Mouse (Mus musculus): Measurements from ENCODE around the gene Rbfox1. TPM values are rescaled to one million over a fixed set of nuclear protein-coding genes. Genes with fewer than 3 reads are reported as not detected.

Rbfox1 gene
- polyA plus RNA-seq, 1 experiment: 0.21 TPM

DNA sequence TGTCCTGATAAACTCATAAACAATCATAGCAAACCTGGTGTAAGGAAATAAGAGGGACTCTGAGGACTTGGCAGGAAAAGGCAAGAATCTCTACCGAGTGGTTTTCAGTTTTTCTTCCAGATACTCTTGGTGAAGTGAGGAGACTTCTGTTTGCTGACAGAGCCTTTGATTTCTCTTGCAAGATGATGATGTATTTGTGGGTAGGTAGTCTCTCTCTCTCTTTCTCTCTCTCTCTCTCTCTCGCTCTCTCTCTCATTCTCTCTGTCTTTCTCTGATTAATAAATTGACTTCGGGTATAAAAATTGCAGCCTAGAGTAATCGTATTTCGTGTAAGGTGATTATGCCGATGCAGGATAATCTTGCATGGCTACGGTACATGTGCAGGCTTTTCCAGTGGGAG is 955.3 kb downstream of the Rbfox1 start:
- Histone ChIP-seq H3K4me3 (replicated peaks) (no peak overlapping the region), H3K4me1 (no peaks in the 10 kb centered on the region), H3K27me3 (replicated peaks) (no peaks in the 10 kb centered on the region), H3K36me3 (replicated peaks; ENCODE audit: low read length) (no peaks in the 10 kb centered on the region), H3K9me3 (no peaks in the 10 kb centered on the region)
- no peak for TF ChIP-seq GATA1 (IDR thresholded peaks at IDR 0.05; ENCODE audit: borderline replicate concordance, low read length)
- TF ChIP-seq FLI1 (IDR thresholded peaks at IDR 0.05; ENCODE audit: low read length): no peak

- no peaks in the 10 kb centered on the region for H3K9me3 ChIP-seq
- no peak overlapping the region for H3K4me3 ChIP-seq (replicated peaks)
- H3K4me1 ChIP-seq: no peaks in the 10 kb centered on the region
- no peak for TF ChIP-seq GATA1 (IDR thresholded peaks at IDR 0.05; ENCODE audit: borderline replicate concordance, low read length)
- no peak for TF ChIP-seq FLI1 (IDR thresholded peaks at IDR 0.05; ENCODE audit: low read length)
- no peaks in the 10 kb centered on the region for H3K36me3 ChIP-seq (replicated peaks; ENCODE audit: low read length)
- no peaks in the 10 kb centered on the region for H3K27me3 ChIP-seq (replicated peaks)
Observed at GRCm38 (mm10) chr16:6842066-6842785, 957.1 kb downstream of the Rbfox1 start.

- Histone ChIP-seq H3K9me3 (no peaks in the 10 kb centered on the region), H3K36me3 (replicated peaks; ENCODE audit: low read length) (no peaks in the 10 kb centered on the region), H3K4me3 (replicated peaks) (no peak overlapping the region), H3K4me1 (no peaks in the 10 kb centered on the region), H3K27me3 (replicated peaks) (no peaks in the 10 kb centered on the region)
- TF ChIP-seq GATA1 (IDR thresholded peaks at IDR 0.05; ENCODE audit: borderline replicate concordance, low read length) (no peak), FLI1 (IDR thresholded peaks at IDR 0.05; ENCODE audit: low read length) (no peak)
Observed at GRCm38 (mm10) chr16:6844659-6845058, 959.5 kb downstream of the Rbfox1 start.

GRCm38 (mm10) chr16:6851393-6851792 is 966.2 kb downstream of the Rbfox1 start:
- no peaks in the 10 kb centered on the region for H3K9me3 ChIP-seq
- no peak for TF ChIP-seq GATA1 (IDR thresholded peaks at IDR 0.05; ENCODE audit: borderline replicate concordance, low read length)
- no peaks in the 10 kb centered on the region for H3K36me3 ChIP-seq (replicated peaks; ENCODE audit: low read length)
- H3K4me3 ChIP-seq (replicated peaks): no peak overlapping the region
- H3K27me3 ChIP-seq (replicated peaks): no peaks in the 10 kb centered on the region
- H3K4me1 ChIP-seq: no peaks in the 10 kb centered on the region

DNA sequence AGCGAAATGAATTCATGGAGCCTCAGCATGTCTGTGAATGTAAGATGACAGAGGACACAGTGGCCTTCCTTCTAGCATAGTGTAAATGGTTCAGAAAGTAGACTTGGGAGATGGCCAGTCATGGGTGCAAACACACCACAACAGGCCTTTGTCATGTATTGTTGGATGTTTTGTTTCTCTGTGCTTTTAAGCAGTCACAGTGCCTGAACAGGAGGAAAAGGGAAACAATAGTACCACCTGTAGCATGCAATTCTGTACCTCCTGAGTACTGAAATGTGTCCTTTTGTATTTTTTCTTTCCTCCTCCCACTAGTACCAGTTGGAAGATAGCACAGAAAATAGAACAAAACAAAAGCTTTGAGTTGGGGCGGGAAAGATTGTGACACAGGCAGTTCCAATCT is 968.6 kb downstream of the Rbfox1 start:
- no peak for TF ChIP-seq FLI1 (IDR thresholded peaks at IDR 0.05; ENCODE audit: low read length)
- no peak for TF ChIP-seq GATA1 (IDR thresholded peaks at IDR 0.05; ENCODE audit: borderline replicate concordance, low read length)
- Histone ChIP-seq H3K36me3 (replicated peaks; ENCODE audit: low read length) (no peaks in the 10 kb centered on the region), H3K27me3 (replicated peaks) (no peaks in the 10 kb centered on the region), H3K4me1 (no peaks in the 10 kb centered on the region), H3K4me3 (replicated peaks) (no peak overlapping the region), H3K9me3 (no peaks in the 10 kb centered on the region)

DNA sequence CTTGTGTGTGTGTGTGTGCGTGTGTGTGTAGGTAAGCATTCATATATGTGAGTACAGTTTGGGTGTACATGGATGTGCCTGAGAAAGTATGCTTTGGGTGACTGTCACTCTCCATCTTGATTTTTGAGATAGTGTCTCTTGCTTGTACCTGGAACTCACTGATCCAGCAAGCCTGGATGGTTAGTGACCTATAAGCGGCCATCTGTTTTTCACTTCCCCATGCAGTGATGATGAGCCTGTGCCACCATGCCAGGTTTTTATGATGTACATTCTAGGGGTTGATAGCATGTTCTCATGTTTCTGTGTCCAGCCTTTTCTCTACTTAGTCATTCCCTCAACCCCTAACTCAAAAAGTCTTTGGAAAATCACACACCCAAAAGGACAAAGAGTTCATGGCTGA is 976.5 kb downstream of the Rbfox1 start:
- TF ChIP-seq FLI1 (IDR thresholded peaks at IDR 0.05; ENCODE audit: low read length): no peak
- no peak for TF ChIP-seq GATA1 (IDR thresholded peaks at IDR 0.05; ENCODE audit: borderline replicate concordance, low read length)
- no peaks in the 10 kb centered on the region for H3K4me1 ChIP-seq
- no peaks in the 10 kb centered on the region for H3K27me3 ChIP-seq (replicated peaks)
- no peaks in the 10 kb centered on the region for H3K9me3 ChIP-seq
- no peak overlapping the region for H3K4me3 ChIP-seq (replicated peaks)
- H3K36me3 ChIP-seq (replicated peaks; ENCODE audit: low read length): no peaks in the 10 kb centered on the region

DNA sequence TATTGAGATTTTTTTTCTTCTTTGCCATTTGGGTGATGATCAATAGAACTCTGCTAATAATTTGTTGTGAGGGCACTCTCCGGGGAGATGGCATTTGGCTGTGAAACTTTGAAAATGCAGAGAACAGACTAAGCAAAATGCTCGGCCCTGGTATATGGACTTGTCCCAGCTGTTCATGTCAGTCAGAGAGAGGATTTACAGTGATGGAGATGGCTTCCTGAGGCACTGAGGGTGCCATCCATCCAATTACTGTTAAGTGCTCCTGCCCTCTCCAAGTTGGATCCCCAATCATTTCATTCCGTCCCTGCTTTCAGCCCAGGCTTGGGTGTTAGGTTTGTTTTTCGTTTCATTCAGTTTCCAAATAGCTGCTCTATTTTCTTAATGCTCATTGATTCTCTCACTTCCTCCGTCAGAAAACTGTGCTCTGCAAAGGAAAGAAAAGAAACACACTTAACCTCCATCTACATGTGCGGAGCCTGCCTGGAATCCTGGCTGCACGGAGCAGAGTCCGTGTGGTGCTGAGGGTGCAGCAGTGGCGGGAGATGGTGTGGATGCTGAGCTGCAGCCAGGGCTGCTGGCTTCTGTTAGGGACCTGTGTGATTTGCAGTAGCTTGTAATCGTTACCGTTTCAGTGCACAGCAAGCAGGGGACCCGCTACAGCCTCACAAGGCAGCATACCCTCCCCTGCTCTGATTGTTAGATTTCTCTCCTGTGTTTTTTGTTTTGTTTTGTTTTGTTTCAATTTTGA is 997.7 kb downstream of the Rbfox1 start:
- Histone ChIP-seq H3K9me3 (0 out of 2 replicates have a peak, but pooled peaks cover 3% of the 10 kb centered on the region), H3K27me3 (replicated peaks) (no peaks in the 10 kb centered on the region), H3K4me3 (replicated peaks) (no peak overlapping the region), H3K4me1 (no peaks in the 10 kb centered on the region), H3K36me3 (replicated peaks; ENCODE audit: low read length) (no peaks in the 10 kb centered on the region)
- TF ChIP-seq GATA1 (IDR thresholded peaks at IDR 0.05; ENCODE audit: borderline replicate concordance, low read length) (no peak), FLI1 (IDR thresholded peaks at IDR 0.05; ENCODE audit: low read length) (no peak)

- no peak for TF ChIP-seq GATA1 (IDR thresholded peaks at IDR 0.05; ENCODE audit: borderline replicate concordance, low read length)
- no peak for TF ChIP-seq FLI1 (IDR thresholded peaks at IDR 0.05; ENCODE audit: low read length)
- H3K4me3 ChIP-seq (replicated peaks): no peak overlapping the region
- H3K36me3 ChIP-seq (replicated peaks; ENCODE audit: low read length): no peaks in the 10 kb centered on the region
- H3K9me3 ChIP-seq: 0 out of 2 replicates have a peak, but pooled peaks cover 3% of the 10 kb centered on the region
- no peaks in the 10 kb centered on the region for H3K27me3 ChIP-seq (replicated peaks)
- no peaks in the 10 kb centered on the region for H3K4me1 ChIP-seq
Observed at GRCm38 (mm10) chr16:6883798-6884197, 998.6 kb downstream of the Rbfox1 start.

DNA sequence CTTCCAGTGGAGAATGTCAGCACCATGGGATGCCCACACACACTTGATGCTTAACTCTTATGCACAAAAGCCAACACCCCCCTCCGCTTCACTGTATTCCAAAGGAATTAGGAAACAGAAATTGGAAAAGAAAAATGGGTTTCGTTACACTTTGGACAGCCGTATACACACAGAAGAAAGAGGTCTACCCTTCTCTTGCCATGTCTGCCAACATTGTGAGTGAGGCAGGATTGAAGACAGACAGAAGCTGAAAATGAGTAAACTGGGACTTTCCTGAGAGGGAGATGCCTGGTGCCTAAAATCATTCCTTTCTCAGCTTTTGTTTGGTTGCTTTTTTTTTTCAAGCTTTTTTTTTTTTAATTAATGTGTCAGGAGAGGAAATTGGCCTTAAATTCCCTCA is 1000.5 kb downstream of the Rbfox1 start:
- no peak overlapping the region for H3K4me3 ChIP-seq (replicated peaks)
- no peaks in the 10 kb centered on the region for H3K4me1 ChIP-seq
- no peaks in the 10 kb centered on the region for H3K27me3 ChIP-seq (replicated peaks)
- no peaks in the 10 kb centered on the region for H3K36me3 ChIP-seq (replicated peaks; ENCODE audit: low read length)
- TF ChIP-seq FLI1 (IDR thresholded peaks at IDR 0.05; ENCODE audit: low read length): no peak
- TF ChIP-seq GATA1 (IDR thresholded peaks at IDR 0.05; ENCODE audit: borderline replicate concordance, low read length): no peak
- 0 out of 2 replicates have a peak, but pooled peaks cover 3% of the 10 kb centered on the region for H3K9me3 ChIP-seq

GRCm38 (mm10) chr16:6889221-6889620 is 1004.1 kb downstream of the Rbfox1 start:
- Histone ChIP-seq H3K4me3 (replicated peaks) (no peak overlapping the region), H3K27me3 (replicated peaks) (no peaks in the 10 kb centered on the region), H3K9me3 (no peaks in the 10 kb centered on the region), H3K4me1 (no peaks in the 10 kb centered on the region), H3K36me3 (replicated peaks; ENCODE audit: low read length) (no peaks in the 10 kb centered on the region)
- no peak for TF ChIP-seq FLI1 (IDR thresholded peaks at IDR 0.05; ENCODE audit: low read length)
- TF ChIP-seq GATA1 (IDR thresholded peaks at IDR 0.05; ENCODE audit: borderline replicate concordance, low read length): no peak

All from megakaryocyte, embryonic 14.5 days (primary cell).